8 mouse cellular contexts compared by ENCODE assay signal in genomic region chr6:49215748-49216585, GRCm38 (mm10). TPM values are rescaled to one million over a fixed set of nuclear protein-coding genes. Genes with fewer than 3 reads are reported as not detected.
A peak's percentile ranks its signal among the peaks of the same experiment; 100 is the strongest.
DNase-seq lines count a peak whose midpoint lies in the region; ATAC-seq and TF ChIP-seq lines count a peak whose summit lies in the region.

No protein-coding gene starts in this region.

- TF ChIP-seq CTCF in heart, adult 2 months (IDR thresholded peaks at IDR 0.05), result no peak
- TF ChIP-seq CTCF in C2C12 (IDR thresholded peaks at IDR 0.05; ENCODE audit: control insufficient read depth, insufficient read depth, insufficient read length), result no peak

- H3K4me2 ChIP-seq in forebrain, embryonic 15.5 days (replicated peaks), result peak overlapping the region; percentile 57
- H3K4me2 ChIP-seq in liver, embryonic 13.5 days, result peak overlapping the region; percentile 95

- H3K36me3 ChIP-seq in heart, adult 2 months (ENCODE audit: control insufficient read depth, insufficient read depth, low read length), result no peaks in the 10 kb centered on the region
- H3K36me3 ChIP-seq in C2C12 (ENCODE audit: control insufficient read depth, insufficient read depth), result no peaks in the 10 kb centered on the region
- no peaks in the 10 kb centered on the region for H3K36me3 ChIP-seq in forebrain, embryonic 15.5 days
- H3K36me3 ChIP-seq in liver, embryonic 13.5 days, result no peaks in the 10 kb centered on the region

- H3K4me3 ChIP-seq in heart, adult 2 months, result no peak overlapping the region
- H3K4me3 ChIP-seq in C2C12 (ENCODE audit: insufficient read depth, poor library complexity, severe bottlenecking), result peak overlapping the region; percentile 21
- peak overlapping the region; percentile 86 for H3K4me3 ChIP-seq in forebrain, embryonic 15.5 days
- H3K4me3 ChIP-seq in liver, embryonic 13.5 days (replicated peaks), result peak overlapping the region; percentile 81

- no peak for TF ChIP-seq POLR2A in heart, adult 2 months (IDR thresholded peaks at IDR 0.05; ENCODE audit: insufficient read depth, low read depth, low read length)

- DNase-seq in heart, adult 2 months, result peak; percentile 11 to 48
- DNase-seq in heart, postnatal 25 days (ENCODE audit: low spot score), result no peak
- no peak for DNase-seq in liver, embryonic 13.5 days
- no peak for DNase-seq in left cerebral cortex, adult 11 months (ENCODE audit: low spot score)
- DNase-seq in layer of hippocampus, postnatal 36 days, result no peak

- 19% methylated on average over 14 of the region's 14 CpGs for WGBS in heart, adult 2 months
- 1% methylated on average over 14 of the region's 14 CpGs for whole genome bisulfite sequencing in forebrain, embryonic 15.5 days
- 1% methylated on average over 14 of the region's 14 CpGs for WGBS in liver, embryonic 13.5 days (ENCODE audit: insufficient replicate concordance)

- H3K79me3 ChIP-seq in C2C12 (ENCODE audit: low read depth), result no peaks in the 10 kb centered on the region

- no peak overlapping the region for H3K9ac ChIP-seq in heart, adult 2 months (ENCODE audit: low read depth, low read length)
- peak overlapping the region; percentile 85 for H3K9ac ChIP-seq in forebrain, embryonic 15.5 days (replicated peaks)
- H3K9ac ChIP-seq in liver, embryonic 13.5 days, result peak overlapping the region; percentile 95

- no peak overlapping the region for H3K27ac ChIP-seq in heart, adult 2 months
- H3K27ac ChIP-seq in forebrain, embryonic 15.5 days (replicated peaks), result peak overlapping the region; percentile 99
- H3K27ac ChIP-seq in liver, embryonic 13.5 days, result peak overlapping the region; percentile 98

- peaks cover 39% of the 10 kb centered on the region for H3K27me3 ChIP-seq in heart, adult 2 months (ENCODE audit: control insufficient read depth, insufficient read depth, low read length)
- H3K27me3 ChIP-seq in C2C12 (ENCODE audit: control insufficient read depth, insufficient read depth, insufficient read length), result peaks cover 53% of the 10 kb centered on the region
- no peaks in the 10 kb centered on the region for H3K27me3 ChIP-seq in forebrain, embryonic 15.5 days
- H3K27me3 ChIP-seq in liver, embryonic 13.5 days, result no peaks in the 10 kb centered on the region

- no peaks in the 10 kb centered on the region for H3K9me3 ChIP-seq in forebrain, embryonic 15.5 days
- H3K9me3 ChIP-seq in liver, embryonic 13.5 days (replicated peaks), result no peaks in the 10 kb centered on the region

- no peaks in the 10 kb centered on the region for H3K79me2 ChIP-seq in heart, adult 2 months (replicated peaks; ENCODE audit: control insufficient read depth, insufficient read depth, low read length)
- H3K79me2 ChIP-seq in C2C12 (ENCODE audit: control insufficient read depth, insufficient read depth), result no peaks in the 10 kb centered on the region

- peak; percentile 26 for ATAC-seq in forebrain, embryonic 15.5 days (replicated peaks)
- no peak for ATAC-seq in liver, embryonic 13.5 days (ENCODE audit: low read depth)
- no peak for ATAC-seq in inflammation-experienced regulatory T-cells, adult 6 months

- no peak for TF ChIP-seq EP300 in heart, adult 2 months (IDR thresholded peaks at IDR 0.05; ENCODE audit: insufficient read depth, low read depth, low read length)

- H3K4me1 ChIP-seq in heart, adult 2 months (ENCODE audit: control insufficient read depth, insufficient read depth, low read length), result peaks cover 1% of the 10 kb centered on the region; the same call in 1 of the 2 replicates
- H3K4me1 ChIP-seq in forebrain, embryonic 15.5 days, result peaks cover 44% of the 10 kb centered on the region
- H3K4me1 ChIP-seq in liver, embryonic 13.5 days (replicated peaks), result peaks cover 38% of the 10 kb centered on the region

- no peak overlapping the region for H3ac ChIP-seq in C2C12 (ENCODE audit: control insufficient read depth, insufficient read length, low read depth)

- intact Hi-C loops in heart, adult 2 months (cut with DNase I), result loop anchor here (2.0 kb wide), 4 partner anchors 47 to 1963 kb away; no protein-coding TSS in a partner anchor
- intact Hi-C loops in heart, postnatal 25 days (cut with DNase I), result loop anchor here (2.0 kb wide), 2 partner anchors 47 to 143 kb away; partner anchors contain the start of gene Malsu1

TF ChIP-seq in C2C12, 6 proteins besides CTCF, POLR2A, EP300 and RAD21:
- TF ChIP-seq MYOG (IDR thresholded peaks at IDR 0.05; ENCODE audit: control insufficient read depth, extremely low read depth, insufficient read length), result no peak
- no peak for TF ChIP-seq MAX (IDR thresholded peaks at IDR 0.05)
- no peak for TF ChIP-seq MYOD1 (IDR thresholded peaks at IDR 0.05; ENCODE audit: control insufficient read depth, insufficient read length, low read depth)
- no peak for TF ChIP-seq CEBPB (IDR thresholded peaks at IDR 0.05; ENCODE audit: low read depth)
- TF ChIP-seq USF1 (IDR thresholded peaks at IDR 0.05; ENCODE audit: low read depth), result no peak
- TF ChIP-seq FOSL1 (IDR thresholded peaks at IDR 0.05; ENCODE audit: insufficient read depth, low read length, poor library complexity, severe bottlenecking), result no peak

RNA-seq across cellular contexts. Expression of gene Igf2bp3, which starts 1.2 kb away (rescaled TPM):
- total RNA-seq in heart, adult 2 months (2021), result not detected
- not detected in 2 replicates for polyA plus RNA-seq in heart, adult 2 months (2012; rRNA removed)
- total RNA-seq in heart, postnatal 25 days (2021), result under 1 TPM; 0.34 to 0.36 TPM
- 0.30 TPM for polyA plus RNA-seq in C2C12 (2012; fragmentation: generic; extraction: Trizol)
- 36.5 and 39.8 TPM in 2 replicates for polyA plus RNA-seq in forebrain, embryonic 15.5 days (2015; fragmentation: Nextera tagmentation; extraction: Ambion mirVana)
- 21.4 and 25.4 TPM in 2 replicates for polyA plus RNA-seq in liver, embryonic 13.5 days (2015; fragmentation: Nextera tagmentation; extraction: Ambion mirVana)
- 1 to 10 TPM; 4.6 to 5.2 (median 5.1) TPM for polyA plus RNA-seq in inflammation-experienced regulatory T-cells, adult 6 months (2017; shearing (Covaris generic))
- total RNA-seq in layer of hippocampus, postnatal 36 days (2021), result not detected

RNA-seq across cellular contexts. Expression of gene Tra2a, which starts 47.9 kb away (rescaled TPM):
- 10 to 100 TPM; 23.1 to 26.4 TPM for total RNA-seq in heart, adult 2 months (2021)
- polyA plus RNA-seq in heart, adult 2 months (2012; rRNA removed), result 21.0 and 38.4 TPM in 2 replicates
- 10 to 100 TPM; 24.8 to 34.4 TPM for total RNA-seq in heart, postnatal 25 days (2021)
- 48.5 TPM for polyA plus RNA-seq in C2C12 (2012; fragmentation: generic; extraction: Trizol)
- 147 and 152 TPM in 2 replicates for polyA plus RNA-seq in forebrain, embryonic 15.5 days (2015; fragmentation: Nextera tagmentation; extraction: Ambion mirVana)
- polyA plus RNA-seq in liver, embryonic 13.5 days (2015; fragmentation: Nextera tagmentation; extraction: Ambion mirVana), result 51.9 and 60.9 TPM in 2 replicates
- 10 to 100 TPM; 30.2 to 49.2 (median 34.7) TPM for polyA plus RNA-seq in inflammation-experienced regulatory T-cells, adult 6 months (2017; shearing (Covaris generic))
- total RNA-seq in layer of hippocampus, postnatal 36 days (2021), result 100 to 1,000 TPM in 1 of 2 experiments, 10 to 100 TPM in 1; 92.3 to 105 TPM

Comparison
In these comparisons a context has a peak if more than half of its experiments do, and no peak if none do; other contexts are left out.
1. DNase-seq: peak in heart, adult 2 months (2 of 2); none in heart, postnatal 25 days (single experiment), liver, embryonic 13.5 days (single experiment), left cerebral cortex, adult 11 months (single experiment) and layer of hippocampus, postnatal 36 days (0 of 2).